Mouse (Mus musculus) left cerebral cortex, adult 6 months (tissue): ENCODE results near the gene Pdzd7. TPM values are rescaled to one million over a fixed set of nuclear protein-coding genes. Genes with fewer than 3 reads are reported as not detected.

Source experiments
- long read RNA-seq, 2 experiments: library from polyadenylated mRNA; unstranded; transcript quantifications; one replicate each; pipeline ENCODE4 v2.0.0; 2019 to 2020
- polyA plus RNA-seq: library from polyadenylated mRNA; unstranded; fragments of <200 nt; fragmentation: Nextera tagmentation; gene quantifications from 2 replicates; pipeline ENCODE4 v1.2.3, GENCODE M21; 2021

The Pdzd7 gene
- 0.33 and 1.2 TPM in 2 replicates for polyA plus RNA-seq
- long read RNA-seq, experiment 1, partial matches to known transcripts, result 11 of 13 reads
- long read RNA-seq, experiment 1, other reads (novel, unspliced or antisense), result 2 of 13 reads
- long read RNA-seq, experiment 2, result 0 reads

GRCm38 (mm10) chr19:45045651-45046050, at the start of gene Pdzd7:
Gene Pdzd7, minus strand, starts transcription at chr19:45045717.

GRCm38 (mm10) chr19:45074580-45075322, 29.2 kb upstream of the Pdzd7 start, which contains the start of gene Kazald1:
Gene Kazald1, plus strand, starts transcription at chr19:45075241.

GRCm38 (mm10) chr19:45047417-45047934, 2.0 kb upstream of the Pdzd7 start, which contains the start of gene Sfxn3:
Gene Sfxn3, plus strand, starts transcription at chr19:45047503.

GRCm38 (mm10) chr19:45014335-45014971, 31.1 kb downstream of the Pdzd7 start, which contains the start of gene Lzts2:
Gene Lzts2, plus strand, starts transcription at chr19:45014414.

GRCm38 (mm10) chr19:45005957-45006712, 39.4 kb downstream of the Pdzd7 start, which contains the start of gene Mrpl43:
Gene Mrpl43, minus strand, starts transcription at chr19:45006442.

GRCm38 (mm10) chr19:45005444-45005843, 40.1 kb downstream of the Pdzd7 start, which contains the start of gene Twnk:
Gene Twnk, plus strand, starts transcription at chr19:45005663.

GRCm38 (mm10) chr19:44988831-44989566, 56.5 kb downstream of the Pdzd7 start, which contains the start of gene Sema4g:
Gene Sema4g, plus strand, starts transcription at chr19:44989101.

Other genes starting within 250 kb of the Pdzd7 start
- gene Slf2, start 114.6 kb downstream of the Pdzd7 start, polyA plus RNA-seq, result 5.7 and 7.7 TPM in 2 replicates
- gene Sema4g, start 56.6 kb downstream of the Pdzd7 start, polyA plus RNA-seq, result 1.3 and 2.4 TPM in 2 replicates
- gene Twnk, start 40.1 kb downstream of the Pdzd7 start, polyA plus RNA-seq, result 7.2 and 8.9 TPM in 2 replicates
- 91.6 and 91.7 TPM in 2 replicates for gene Mrpl43, start 39.3 kb downstream of the Pdzd7 start, polyA plus RNA-seq
- gene Lzts2, start 31.3 kb downstream of the Pdzd7 start, polyA plus RNA-seq, result 12.8 and 21.9 TPM in 2 replicates
- gene Sfxn3, start 1.8 kb upstream of the Pdzd7 start, polyA plus RNA-seq, result 67.6 and 69.9 TPM in 2 replicates
- 26.8 and 26.9 TPM in 2 replicates for gene Kazald1, start 29.5 kb upstream of the Pdzd7 start, polyA plus RNA-seq
- gene Tlx1, start 105.0 kb upstream of the Pdzd7 start, polyA plus RNA-seq, result not detected in 2 replicates
- not detected in 2 replicates for gene Lbx1, start 190.1 kb upstream of the Pdzd7 start, polyA plus RNA-seq